Mouse (Mus musculus) retina, adult 2 months (tissue): Measurements from ENCODE around the gene Naa16.

Experiments used
- DNase-seq: peaks from one replicate; pipeline ENCODE4 v3.0.0-alpha.2; 2012; ENCODE audit warnings: low read depth, low spot score

The Naa16 gene

DNA sequence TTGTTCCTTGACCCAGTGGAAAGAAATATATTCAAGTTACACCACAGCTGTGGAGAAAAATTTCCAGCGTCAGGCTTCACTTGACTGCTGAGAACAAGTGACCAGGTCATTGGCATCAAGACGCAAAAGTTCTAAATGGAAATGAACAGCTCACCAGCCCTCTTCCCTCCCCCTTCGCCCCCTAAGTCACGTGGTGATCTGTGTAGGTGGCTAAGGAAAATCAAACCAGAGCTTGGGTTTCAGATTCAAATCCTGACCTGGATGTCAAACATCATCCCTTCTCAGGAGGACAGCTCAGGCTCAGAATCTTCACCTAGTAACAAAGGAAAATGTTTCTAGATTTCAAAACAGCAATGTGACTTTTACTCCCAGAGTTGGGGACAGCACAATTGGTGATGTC lies 91.3 kb downstream of the Naa16 start:
- no peak for DNase-seq

- DNase-seq = no peak
Observed at GRCm38 (mm10) chr14:79298314-79298992, 92.1 kb downstream of the Naa16 start.

- DNase-seq = no peak
Observed at GRCm38 (mm10) chr14:79296836-79297235, 93.7 kb downstream of the Naa16 start.

GRCm38 (mm10) chr14:79296201-79296600 lies 94.4 kb downstream of the Naa16 start:
- DNase-seq = no peak

- no peak for DNase-seq
Observed at GRCm38 (mm10) chr14:79295579-79295978, 95.0 kb downstream of the Naa16 start.

DNA sequence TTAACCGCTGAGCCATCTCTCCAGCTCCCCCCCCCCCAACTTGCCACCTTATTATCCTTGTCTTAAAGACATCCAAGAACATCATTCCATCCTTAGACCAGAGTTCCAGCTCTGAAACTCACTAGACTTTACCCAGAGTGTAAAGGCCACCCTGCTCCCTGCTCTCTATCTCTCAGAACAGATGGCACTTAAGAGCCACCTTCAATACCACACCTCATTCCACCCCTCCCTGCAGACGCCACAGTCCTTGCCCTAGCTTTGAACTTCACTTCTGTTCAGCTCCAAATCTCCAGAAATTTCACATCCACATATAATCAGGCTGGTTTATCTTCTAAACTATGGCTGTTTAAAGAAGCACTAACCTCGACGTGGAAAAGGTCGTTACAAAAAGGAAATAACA lies 95.6 kb downstream of the Naa16 start:
- no peak for DNase-seq

DNA sequence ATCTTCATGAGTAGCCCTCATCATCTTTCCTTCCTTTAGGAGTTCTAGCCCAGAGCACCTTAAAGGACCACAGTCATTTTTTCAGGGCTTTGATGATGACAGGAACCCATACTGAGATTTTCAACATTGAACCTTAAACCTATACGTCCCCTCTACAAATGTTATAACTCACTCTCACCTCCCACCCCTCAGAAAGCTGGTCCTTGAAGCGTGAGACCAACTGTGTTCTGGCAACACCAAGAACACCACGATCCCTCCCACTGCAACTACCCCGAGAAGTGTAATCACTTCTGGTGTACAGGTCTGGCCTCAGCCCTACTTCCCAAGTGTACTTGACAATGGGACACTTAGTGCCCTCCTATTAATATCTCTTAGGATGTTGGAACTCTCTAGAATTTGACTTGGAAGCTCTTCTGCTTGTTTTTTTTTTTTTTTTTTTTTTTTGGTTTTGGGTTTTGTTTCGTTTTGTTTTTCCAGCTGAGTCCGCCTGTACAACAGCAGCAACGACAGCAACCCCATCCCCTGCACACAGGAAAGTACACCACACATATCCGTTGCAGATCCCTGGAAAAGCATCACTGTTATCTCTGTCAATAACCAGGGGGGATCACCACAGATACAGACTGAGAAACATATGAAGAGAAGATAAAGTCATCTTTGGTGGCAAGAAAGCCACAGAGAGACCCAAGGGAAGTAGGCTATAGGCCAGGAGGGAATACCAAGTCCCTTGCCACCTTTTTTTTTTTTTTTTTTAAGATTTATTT lies 96.3 kb downstream of the Naa16 start:
- no peak for DNase-seq

GRCm38 (mm10) chr14:79293119-79293780 lies 97.3 kb downstream of the Naa16 start:
- no peak for DNase-seq

GRCm38 (mm10) chr14:79291629-79292028 lies 98.9 kb downstream of the Naa16 start:
- no peak for DNase-seq

DNA sequence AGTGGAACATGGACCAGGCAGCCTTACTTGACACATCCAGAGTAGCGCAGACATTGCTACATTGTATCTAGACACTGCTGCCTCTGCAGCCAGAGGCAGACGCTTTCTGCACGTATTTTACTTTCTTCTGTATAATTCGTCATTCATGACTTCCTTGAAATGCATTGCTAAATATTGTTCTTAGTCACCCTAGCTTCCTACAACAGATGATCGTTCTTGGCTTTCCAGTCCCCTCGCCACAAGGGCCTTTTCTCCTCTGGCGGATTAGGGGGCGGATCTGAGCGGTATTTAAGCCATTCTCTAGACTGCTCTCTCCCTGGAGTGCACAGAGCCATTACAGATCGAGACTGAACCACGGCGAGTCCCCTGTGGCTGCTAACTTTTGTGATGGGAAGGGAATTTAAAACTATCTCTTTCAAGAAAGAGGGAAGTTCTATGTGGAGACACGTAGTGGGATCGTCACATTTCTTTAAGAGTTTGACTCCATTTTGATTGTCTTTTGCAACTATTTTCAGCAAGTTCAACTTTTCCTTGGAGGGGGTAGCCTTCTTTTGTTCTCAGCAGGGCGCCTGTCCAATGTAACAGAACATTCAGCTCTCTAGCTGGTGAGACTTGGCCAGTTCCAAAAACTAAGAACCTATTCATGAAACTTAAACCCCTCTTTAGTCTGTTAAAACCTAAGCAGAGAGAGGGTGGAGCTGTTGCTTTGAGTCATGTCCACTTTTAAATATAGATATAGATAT lies 99.7 kb downstream of the Naa16 start:
- no peak for DNase-seq

- DNase-seq = no peak
Observed at GRCm38 (mm10) chr14:79289909-79290308, 100.7 kb downstream of the Naa16 start.

GRCm38 (mm10) chr14:79288280-79288679 lies 102.3 kb downstream of the Naa16 start:
- DNase-seq = no peak

- no peak for DNase-seq
Observed at GRCm38 (mm10) chr14:79287251-79287863, 103.2 kb downstream of the Naa16 start.

- no peak for DNase-seq
Observed at GRCm38 (mm10) chr14:79285549-79285948, 105.0 kb downstream of the Naa16 start.

- no peak for DNase-seq
Observed at GRCm38 (mm10) chr14:79284616-79285015, 106.0 kb downstream of the Naa16 start.

DNA sequence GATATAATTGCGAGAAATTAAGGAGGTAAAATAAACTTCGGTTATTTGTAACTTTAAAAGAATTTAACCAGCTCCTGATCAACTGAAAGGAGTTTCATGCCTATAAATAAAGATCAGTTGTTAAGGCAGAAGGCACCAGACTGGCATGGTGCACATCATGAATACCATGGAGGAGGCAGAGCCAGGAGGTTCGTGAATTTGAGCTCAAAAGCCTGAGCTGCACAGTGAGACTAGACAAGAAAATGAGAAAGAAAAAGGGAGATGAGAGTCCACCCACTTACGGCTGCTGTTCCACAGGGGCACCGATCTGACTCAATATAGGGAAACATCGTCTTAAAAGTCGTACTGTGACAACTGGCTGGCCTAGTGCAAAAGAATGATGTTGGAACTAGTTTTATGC lies 106.6 kb downstream of the Naa16 start:
- no peak for DNase-seq

GRCm38 (mm10) chr14:79281894-79282553 lies 108.6 kb downstream of the Naa16 start:
- no peak for DNase-seq

- DNase-seq = no peak
Observed at GRCm38 (mm10) chr14:79280456-79280855, 110.1 kb downstream of the Naa16 start.

- no peak for DNase-seq
Observed at GRCm38 (mm10) chr14:79279494-79279893, 111.1 kb downstream of the Naa16 start.

- DNase-seq = no peak
Observed at GRCm38 (mm10) chr14:79278927-79279326, 111.7 kb downstream of the Naa16 start.

DNA sequence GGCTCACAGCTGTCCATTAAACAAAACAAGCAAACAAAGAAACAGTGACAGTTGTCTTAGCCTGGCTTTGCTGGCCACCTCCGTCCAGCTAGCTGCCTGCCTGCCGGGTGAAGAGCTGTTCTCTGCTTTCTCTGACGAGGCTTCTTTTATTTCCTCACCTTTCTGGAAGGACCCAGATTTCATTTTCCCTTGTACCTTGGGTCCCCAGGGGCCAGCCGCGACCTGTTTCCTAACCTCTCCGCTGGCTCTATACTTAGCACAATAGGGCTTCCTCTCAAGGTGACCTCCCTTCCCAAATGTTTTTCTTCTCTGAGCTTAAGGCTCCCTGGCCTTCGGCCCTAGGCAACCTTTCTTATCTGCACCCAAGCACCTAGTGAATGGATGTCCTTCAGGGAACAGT lies 112.7 kb downstream of the Naa16 start:
- no peak for DNase-seq
